In genomic region chr11:98740393-98741050, GRCm38 (mm10) we compare ENCODE assay signal across 8 mouse cellular contexts. TPM values are rescaled to one million over a fixed set of nuclear protein-coding genes. Genes with fewer than 3 reads are reported as not detected.
DNase-seq lines count a peak whose midpoint lies in the region; TF ChIP-seq lines count a peak whose summit lies in the region.

Gene Thra (plus strand): TSS chr11:98740638.

- H3K4me1 ChIP-seq in thymus, adult 2 months (replicated peaks; ENCODE audit: control insufficient read depth, insufficient read depth, low read length): peaks cover 36% of the 10 kb centered on the region
- H3K4me1 ChIP-seq in megakaryocyte, embryonic 14.5 days: peaks cover 64% of the 10 kb centered on the region

- TF ChIP-seq POLR2A in thymus, adult 2 months (IDR thresholded peaks at IDR 0.05; ENCODE audit: control insufficient read depth, extremely low read depth, insufficient read depth, low read length, poor library complexity): no peak

- no peaks in the 10 kb centered on the region for H3K36me3 ChIP-seq in thymus, adult 2 months (ENCODE audit: control insufficient read depth, insufficient read depth, low read length)
- peaks cover 8% of the 10 kb centered on the region for H3K36me3 ChIP-seq in megakaryocyte, embryonic 14.5 days (replicated peaks; ENCODE audit: low read length)
- no peaks in the 10 kb centered on the region for H3K36me3 ChIP-seq in splenic B cell, adult 2 months (ENCODE audit: control insufficient read depth, insufficient read depth, low read length, poor library complexity, severe bottlenecking)

- intact Hi-C loops in left cerebral cortex, postnatal 14 days (cut with DNase I): loop anchor here (1.0 to 2.0 kb wide), 2 partner anchors 15 to 46 kb away; no protein-coding TSS in a partner anchor

- 2% methylated on average over 22 of the region's 22 CpGs for WGBS in thymus, adult 2 months

- H3K27ac ChIP-seq in thymus, adult 2 months (ENCODE audit: control insufficient read depth, insufficient read depth, low read length): no peak within 1 kb of the TSS

- no peaks in the 10 kb centered on the region for H3K9me3 ChIP-seq in megakaryocyte, embryonic 14.5 days

- DNase-seq in thymus, adult 2 months: no peak
- DNase-seq in thymus, adult 18-20 months: no peak
- DNase-seq in embryo, embryonic 10 days (ENCODE audit: low spot score): peak; percentile 72
- DNase-seq in gastrocnemius, postnatal 25 days: peak; percentile 75
- peak; percentile 61 for DNase-seq in induced T-regulatory cell, adult 2 months (ENCODE audit: low read depth)
- peak; percentile 70 to 77 for DNase-seq in left cerebral cortex, postnatal 14 days (ENCODE audit: low spot score in 2 of 2)
- DNase-seq in splenic B cell, adult 2 months (ENCODE audit: low read depth, low spot score): peak; percentile 42

- TF ChIP-seq CTCF in thymus, adult 2 months (IDR thresholded peaks at IDR 0.05; ENCODE audit: borderline replicate concordance, control insufficient read depth, extremely low read depth, insufficient read depth, low read length, poor library complexity): no peak; the same call in 1 of the 2 replicates

- no peaks in the 10 kb centered on the region for H3K27me3 ChIP-seq in thymus, adult 2 months (ENCODE audit: control insufficient read depth, insufficient read depth, low read length)
- H3K27me3 ChIP-seq in megakaryocyte, embryonic 14.5 days (replicated peaks): no peaks in the 10 kb centered on the region
- H3K27me3 ChIP-seq in splenic B cell, adult 2 months (ENCODE audit: control insufficient read depth, insufficient read depth, low read length, poor library complexity, severe bottlenecking): no peaks in the 10 kb centered on the region

- peak within 1 kb of the TSS; percentile 49 for H3K4me3 ChIP-seq in thymus, adult 2 months (ENCODE audit: control insufficient read depth, insufficient read depth, low read length)
- H3K4me3 ChIP-seq in megakaryocyte, embryonic 14.5 days (replicated peaks): peak within 1 kb of the TSS; percentile 98

RNA-seq across cellular contexts. Expression of gene Thra, which starts in this region (rescaled TPM):
- 36.8 and 41.5 TPM in 2 replicates for polyA plus RNA-seq in thymus, adult 2 months (2012; rRNA removed)
- 10 to 100 TPM; 75.4 to 89.1 TPM for total RNA-seq in gastrocnemius, postnatal 25 days (2021)
- total RNA-seq in left cerebral cortex, postnatal 14 days (2021): 1,000 to 10,000 TPM in 1 of 2 experiments, 100 to 1,000 TPM in 1; 962 to 1,004 TPM
- 37.6 and 38.9 TPM in 2 replicates for polyA plus RNA-seq in megakaryocyte, embryonic 14.5 days (2012; ENCODE audit: insufficient read depth, low replicate concordance)

Comparison
In these comparisons a context has a peak if more than half of its experiments do, and no peak if none do; other contexts are left out.
1. RNA of gene Thra (total RNA-seq): 962 to 1,004 TPM in left cerebral cortex, postnatal 14 days; 75.4 to 89.1 TPM in gastrocnemius, postnatal 25 days; every median in the first group is over 10 times any median in the second.
2. DNase-seq: peak in embryo, embryonic 10 days (single experiment), gastrocnemius, postnatal 25 days (single experiment), induced T-regulatory cell, adult 2 months (single experiment), left cerebral cortex, postnatal 14 days (2 of 2) and splenic B cell, adult 2 months (single experiment); none in thymus, adult 2 months (single experiment) and thymus, adult 18-20 months (0 of 2).